Mouse (Mus musculus) lung, postnatal 0 days (tissue): Measurements from ENCODE around the gene Rtn4rl1.

Experiments used
- CTCF ChIP-seq: IDR thresholded peaks from 2 replicates; pipeline ENCODE4 v1.5.1; 2016; ENCODE audit warnings: antibody characterized with exemption, mild to moderate bottlenecking
- EP300 ChIP-seq: IDR thresholded peaks from 2 replicates; pipeline ENCODE4 v1.6.1; 2016; ENCODE audit warnings: antibody characterized with exemption, mild to moderate bottlenecking, control low read depth

DNA sequence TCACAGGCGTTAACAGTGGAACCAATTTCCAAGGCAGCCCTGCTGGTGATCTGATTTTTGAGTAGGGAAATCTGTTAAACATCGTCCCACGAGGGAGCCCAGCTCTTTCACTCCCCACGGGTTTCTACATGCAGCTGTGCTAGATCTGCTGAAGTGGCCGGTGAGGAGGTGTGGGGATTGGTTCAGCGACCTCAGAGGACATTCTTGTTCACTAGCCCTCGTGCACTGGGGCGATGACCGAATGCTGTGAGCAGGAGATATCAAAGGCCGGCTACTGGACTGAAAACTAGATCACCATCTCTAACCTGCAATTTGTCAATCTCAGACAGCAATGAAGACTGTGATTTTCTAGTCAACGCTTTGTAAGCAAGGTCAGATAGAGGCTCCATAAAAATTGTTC is 104.9 kb downstream of the Rtn4rl1 start:
- TF ChIP-seq CTCF (no peak), EP300 (no peak)
